Mouse (Mus musculus): ENCODE measurements around the gene Cntnap5a. TPM values are rescaled to one million over a fixed set of nuclear protein-coding genes. Genes with fewer than 3 reads are reported as not detected.

Cntnap5a gene
- total and polyA plus RNA-seq, 3 experiments, result not detected

GRCm38 (mm10) chr1:116365606-116366005 is 681.0 kb downstream of the Cntnap5a start:
- Histone ChIP-seq H3K4me1 (ENCODE audit: control insufficient read depth in 1 of 2, insufficient read depth in 2 of 2, low read length in 2 of 2) (no peaks in the 10 kb centered on the region), H3K9ac (ENCODE audit: control insufficient read depth, low read depth, low read length, poor library complexity, severe bottlenecking) (no peak overlapping the region), H3K27ac (ENCODE audit: control insufficient read depth, low read depth, low read length) (no peak overlapping the region), H3K36me3 (ENCODE audit: control insufficient read depth in 1 of 2, insufficient read depth in 2 of 2, low read length in 2 of 2) (no peaks in the 10 kb centered on the region), H3K79me2 (ENCODE audit: control insufficient read depth, insufficient read depth, low read length, poor library complexity) (no peaks in the 10 kb centered on the region), H3K9me3 (replicated peaks; ENCODE audit: insufficient read depth, low read length) (no peaks in the 10 kb centered on the region), H3K4me3 (ENCODE audit: control insufficient read depth in 1 of 2, insufficient read depth in 1 of 2, low read depth in 2 of 2, low read length in 2 of 2) (no peak overlapping the region), H3K27me3 (ENCODE audit: control insufficient read depth in 1 of 2, insufficient read depth in 2 of 2, low read length in 2 of 2) (no peaks in the 10 kb centered on the region)
- TF ChIP-seq RAD21 (IDR thresholded peaks at IDR 0.05; ENCODE audit: low read depth, low read length) (no peak), NELFE (IDR thresholded peaks at IDR 0.05; ENCODE audit: low read depth, low read length) (no peak), TAL1 (IDR thresholded peaks at IDR 0.05; ENCODE audit: low read length) (no peak), BHLHE40 (IDR thresholded peaks at IDR 0.05; ENCODE audit: borderline replicate concordance, low read depth, low read length) (no peak), MEF2A (IDR thresholded peaks at IDR 0.05; ENCODE audit: extremely low read depth, insufficient replicate concordance, low read depth, low read length, poor library complexity, severe bottlenecking) (no peak), JUND (IDR thresholded peaks at IDR 0.05; ENCODE audit: low read depth, low read length) (no peak), KAT2A (conservative IDR thresholded peaks at IDR 0.05; ENCODE audit: low read depth, low read length) (no peak), EP300 (IDR thresholded peaks at IDR 0.05; ENCODE audit: low read depth in 1 of 2, low read length in 2 of 2) (no peak), GATA1 (IDR thresholded peaks at IDR 0.05; ENCODE audit: low read depth, low read length) (no peak), ZKSCAN1 (IDR thresholded peaks at IDR 0.05; ENCODE audit: low read depth, low read length) (no peak), MAFK (IDR thresholded peaks at IDR 0.05; ENCODE audit: borderline replicate concordance, low read depth, low read length) (no peak), MAZ (IDR thresholded peaks at IDR 0.05; ENCODE audit: low read depth, low read length) (no peak), MYB (IDR thresholded peaks at IDR 0.05; ENCODE audit: low read depth, low read length) (no peak), ZMIZ1 (IDR thresholded peaks at IDR 0.05; ENCODE audit: low read depth, low read length) (no peak), ZC3H11A (IDR thresholded peaks at IDR 0.05; ENCODE audit: low read depth, low read length) (no peak), ETS1 (IDR thresholded peaks at IDR 0.05; ENCODE audit: low read depth, low read length) (no peak)
- DNase-seq (ENCODE audit: low read depth, low spot score), result no peak

GRCm38 (mm10) chr1:116366171-116366570 is 681.6 kb downstream of the Cntnap5a start:
- Histone ChIP-seq H3K9me3 (replicated peaks; ENCODE audit: insufficient read depth, low read length) (no peaks in the 10 kb centered on the region), H3K4me3 (ENCODE audit: control insufficient read depth in 1 of 2, insufficient read depth in 1 of 2, low read depth in 2 of 2, low read length in 2 of 2) (no peak overlapping the region), H3K36me3 (ENCODE audit: control insufficient read depth in 1 of 2, insufficient read depth in 2 of 2, low read length in 2 of 2) (no peaks in the 10 kb centered on the region), H3K4me1 (ENCODE audit: control insufficient read depth in 1 of 2, insufficient read depth in 2 of 2, low read length in 2 of 2) (no peaks in the 10 kb centered on the region), H3K9ac (ENCODE audit: control insufficient read depth, low read depth, low read length, poor library complexity, severe bottlenecking) (no peak overlapping the region), H3K27me3 (ENCODE audit: control insufficient read depth in 1 of 2, insufficient read depth in 2 of 2, low read length in 2 of 2) (no peaks in the 10 kb centered on the region), H3K79me2 (ENCODE audit: control insufficient read depth, insufficient read depth, low read length, poor library complexity) (no peaks in the 10 kb centered on the region), H3K27ac (ENCODE audit: control insufficient read depth, low read depth, low read length) (no peak overlapping the region)
- TF ChIP-seq MAX (IDR thresholded peaks at IDR 0.05; ENCODE audit: low read length) (no peak), RAD21 (IDR thresholded peaks at IDR 0.05; ENCODE audit: low read depth, low read length) (no peak), CHD1 (IDR thresholded peaks at IDR 0.05; ENCODE audit: low read depth, low read length) (no peak), USF1 (IDR thresholded peaks at IDR 0.05; ENCODE audit: low read depth, low read length) (no peak), UBTF (IDR thresholded peaks at IDR 0.05; ENCODE audit: borderline replicate concordance, insufficient read depth, low read depth, low read length) (no peak), MXI1 (IDR thresholded peaks at IDR 0.05; ENCODE audit: low read depth, low read length) (no peak), TAL1 (IDR thresholded peaks at IDR 0.05; ENCODE audit: low read length) (no peak), GABPA (IDR thresholded peaks at IDR 0.05; ENCODE audit: low read depth, low read length) (no peak), NELFE (IDR thresholded peaks at IDR 0.05; ENCODE audit: low read depth, low read length) (no peak), TCF12 (IDR thresholded peaks at IDR 0.05; ENCODE audit: low read depth, low read length) (no peak), MAZ (IDR thresholded peaks at IDR 0.05; ENCODE audit: low read depth, low read length) (no peak), E2F4 (IDR thresholded peaks at IDR 0.05; ENCODE audit: borderline replicate concordance, low read depth, low read length) (no peak), TBP (IDR thresholded peaks at IDR 0.05; ENCODE audit: low read depth, low read length) (no peak), JUND (IDR thresholded peaks at IDR 0.05; ENCODE audit: low read depth, low read length) (no peak), ETS1 (IDR thresholded peaks at IDR 0.05; ENCODE audit: low read depth, low read length) (no peak), CHD2 (IDR thresholded peaks at IDR 0.05; ENCODE audit: low read length) (no peak)
- no peak for DNase-seq (ENCODE audit: low read depth, low spot score)

Data from MEL (cell line).